Mouse (Mus musculus) heart, postnatal 14 days (tissue): Measurements from ENCODE around the gene P2ry2. TPM values are rescaled to one million over a fixed set of nuclear protein-coding genes. Genes with fewer than 3 reads are reported as not detected.

Experiments used
- DNase-seq, 2 experiments: peaks; one replicate each; pipeline ENCODE4 v3.0.0; 2021 to 2022
- intact Hi-C: fragments of 180-260 bp; cut with DNase I; formaldehyde crosslinking; loops from one replicate; pipeline ENCODE4 v1.15.1; 2025
- total RNA-seq, 2 experiments: library from RNA; stranded (reverse); gene quantifications; 2 replicates each; pipeline ENCODE4 v1.2.3; 2021

Gene P2ry2
- total RNA-seq, 2 experiments from 2014 or later = 20.6 to 22.1 TPM

- intact Hi-C loops = no loop called here
- DNase-seq = no peak
These were observed 60.8 kb downstream of the P2ry2 start for GRCm38 (mm10) chr7:100951903-100952302.

- no peak for DNase-seq
- intact Hi-C loops = no loop called here
These were observed 62.1 kb downstream of the P2ry2 start for GRCm38 (mm10) chr7:100950481-100951010.

GRCm38 (mm10) chr7:100950031-100950430 lies 62.6 kb downstream of the P2ry2 start:
- DNase-seq = no peak
- intact Hi-C loops = no loop called here

Other genes starting within 250 kb of the P2ry2 start
- 1 to 10 TPM; 2.4 to 3.3 TPM for gene Relt, start 149.4 kb downstream of the P2ry2 start, total RNA-seq
- 10 to 100 TPM; 30.3 to 31.6 TPM for gene Arhgef17, start 80.8 kb downstream of the P2ry2 start, total RNA-seq
- gene P2ry6, start 38.2 kb downstream of the P2ry2 start, total RNA-seq = 1 to 10 TPM; 4.1 to 4.5 TPM
- 10 to 100 TPM; 28.9 to 31.3 TPM for gene Fchsd2, start 80.0 kb upstream of the P2ry2 start, total RNA-seq